Mouse (Mus musculus) MEL (cell line): ENCODE results near the gene Parva. TPM values are rescaled to one million over a fixed set of nuclear protein-coding genes. Genes with fewer than 3 reads are reported as not detected.

ENCODE experiments used
- DNase-seq: peaks from one replicate; pipeline ENCODE4 v3.0.0; 2011; ENCODE audit warnings: low read depth, low spot score
- H3K27ac ChIP-seq: 2 replicates; pipeline ENCODE4 v1.5.1; 2012; ENCODE audit warnings: low read depth, mild to moderate bottlenecking, control low read depth, low read length, moderate library complexity; ENCODE audit not compliant: control insufficient read depth
- H3K27me3 ChIP-seq, 2 experiments: fragments of 150-350 bp in 1 of 2; sonication (generic) in 1 of 2; 2 replicates each; pipeline ENCODE4 v1.6.1; 2012; ENCODE audit warnings: low read length in 2 of 2, mild to moderate bottlenecking in 2 of 2, improper control_type of control experiment in 1 of 2, moderate library complexity in 1 of 2; ENCODE audit not compliant: insufficient read depth in 2 of 2, control insufficient read depth in 1 of 2
- H3K36me3 ChIP-seq, 2 experiments: 2 replicates each; pipeline ENCODE4 v1.6.1; 2012 to 2014; ENCODE audit warnings: low read length in 2 of 2, improper control_type of control experiment in 1 of 2, inconsistent platforms in 1 of 2, mild to moderate bottlenecking in 1 of 2; ENCODE audit not compliant: insufficient read depth in 2 of 2, control insufficient read depth in 1 of 2
- H3K4me1 ChIP-seq, 2 experiments: fragments of 150-350 bp in 1 of 2; sonication (generic) in 1 of 2; 2 replicates each; pipeline ENCODE4 v1.6.1; 2012; ENCODE audit warnings: low read length in 2 of 2, improper control_type of control experiment in 1 of 2, mild to moderate bottlenecking in 1 of 2; ENCODE audit not compliant: insufficient read depth in 2 of 2, control insufficient read depth in 1 of 2
- H3K4me3 ChIP-seq, 2 experiments: fragments of 150-350 bp in 1 of 2; sonication (generic) in 1 of 2; 2 replicates each; pipeline ENCODE4 v1.5.1; 2012; ENCODE audit warnings: low read depth in 2 of 2, low read length in 2 of 2, mild to moderate bottlenecking in 2 of 2, moderate library complexity in 2 of 2, control low read depth in 1 of 2, improper control_type of control experiment in 1 of 2; ENCODE audit not compliant: control insufficient read depth in 1 of 2, insufficient read depth in 1 of 2
- H3K79me2 ChIP-seq: 2 replicates; pipeline ENCODE4 v1.6.1; 2012; ENCODE audit warnings: mild to moderate bottlenecking, low read length, moderate library complexity; ENCODE audit not compliant: control insufficient read depth, poor library complexity, insufficient read depth
- H3K9ac ChIP-seq: 2 replicates; pipeline ENCODE4 v1.6.1; 2012; ENCODE audit warnings: low read depth, mild to moderate bottlenecking, control low read depth, low read length, moderate library complexity; ENCODE audit not compliant: control insufficient read depth, poor library complexity, severe bottlenecking
- H3K9me3 ChIP-seq: fragments of 150-350 bp; sonication (generic); replicated peaks from 2 replicates; pipeline ENCODE4 v1.6.1; 2012; ENCODE audit warnings: mild to moderate bottlenecking, low read length, improper control_type of control experiment, moderate library complexity; ENCODE audit not compliant: insufficient read depth
- CHD2 ChIP-seq: IDR thresholded peaks from 2 replicates; pipeline ENCODE4 v1.6.1; 2011; ENCODE audit warnings: low read length, improper control_type of control experiment
- CTCF ChIP-seq, 3 experiments: IDR thresholded peaks in 2 of 3; conservative IDR thresholded peaks in 1 of 3; 2 replicates each; pipeline ENCODE4 v1.5.1; 2011 to 2012; ENCODE audit warnings: low read length in 3 of 3, low read depth in 2 of 3, mild to moderate bottlenecking in 2 of 3, improper control_type of control experiment in 1 of 3, inconsistent platforms in 1 of 3, mixed read lengths in 1 of 3, moderate library complexity in 1 of 3; ENCODE audit not compliant: control insufficient read depth in 1 of 3, insufficient read depth in 1 of 3, poor library complexity in 1 of 3, severe bottlenecking in 1 of 3
- E2F4 ChIP-seq: IDR thresholded peaks from 2 replicates; pipeline ENCODE4 v1.6.1; 2011; ENCODE audit warnings: low read depth, low read length, improper control_type of control experiment, borderline replicate concordance
- ELF1 ChIP-seq: IDR thresholded peaks from 2 replicates; pipeline ENCODE4 v1.6.1; 2014; ENCODE audit warnings: low read depth, mild to moderate bottlenecking, inconsistent platforms, low read length, improper control_type of control experiment, moderate library complexity
- GABPA ChIP-seq: IDR thresholded peaks from 2 replicates; pipeline ENCODE4 v1.6.1; 2012; ENCODE audit warnings: low read depth, mild to moderate bottlenecking, inconsistent platforms, low read length, improper control_type of control experiment, moderate library complexity
- HCFC1 ChIP-seq: IDR thresholded peaks from 2 replicates; pipeline ENCODE4 v1.6.1; 2012; ENCODE audit warnings: low read depth, mild to moderate bottlenecking, inconsistent platforms, low read length, improper control_type of control experiment, moderate library complexity
- KAT2A ChIP-seq: conservative IDR thresholded peaks from 2 replicates; pipeline ENCODE4 v1.6.1; 2012; ENCODE audit warnings: low read depth, low read length, improper control_type of control experiment, inconsistent platforms
- MAFK ChIP-seq: IDR thresholded peaks from 2 replicates; pipeline ENCODE4 v1.6.1; 2011; ENCODE audit warnings: low read depth, mild to moderate bottlenecking, low read length, improper control_type of control experiment, borderline replicate concordance
- MXI1 ChIP-seq: IDR thresholded peaks from 2 replicates; pipeline ENCODE4 v1.6.1; 2011; ENCODE audit warnings: mild to moderate bottlenecking, low read depth, low read length, improper control_type of control experiment
- MYC ChIP-seq: IDR thresholded peaks from 2 replicates; pipeline ENCODE4 v1.6.1; 2011; ENCODE audit warnings: low read depth, mild to moderate bottlenecking, low read length, improper control_type of control experiment, moderate library complexity
- NELFE ChIP-seq: IDR thresholded peaks from 2 replicates; pipeline ENCODE4 v1.6.1; 2011; ENCODE audit warnings: low read depth, low read length, improper control_type of control experiment
- NRF1 ChIP-seq: IDR thresholded peaks from 2 replicates; pipeline ENCODE4 v1.6.1; 2014; ENCODE audit warnings: low read depth, mild to moderate bottlenecking, inconsistent platforms, low read length, improper control_type of control experiment, moderate library complexity; ENCODE audit not compliant: poor library complexity, insufficient read depth, severe bottlenecking
- POLR2AphosphoS2 ChIP-seq: IDR thresholded peaks from 2 replicates; pipeline ENCODE4 v1.6.1; 2011; ENCODE audit warnings: low read length, improper control_type of control experiment
- SIN3A ChIP-seq: IDR thresholded peaks from 2 replicates; pipeline ENCODE4 v1.6.1; 2012; ENCODE audit warnings: low read length, improper control_type of control experiment, inconsistent platforms
- TAL1 ChIP-seq: IDR thresholded peaks from 2 replicates; pipeline ENCODE4 v1.6.1; 2012; ENCODE audit warnings: mild to moderate bottlenecking, inconsistent platforms, low read length, moderate library complexity, mixed read lengths
- UBTF ChIP-seq: IDR thresholded peaks from 2 replicates; pipeline ENCODE4 v1.6.1; 2012; ENCODE audit warnings: low read depth, mild to moderate bottlenecking, inconsistent platforms, low read length, improper control_type of control experiment, moderate library complexity, borderline replicate concordance; ENCODE audit not compliant: insufficient read depth
- USF1 ChIP-seq: IDR thresholded peaks from 2 replicates; pipeline ENCODE4 v1.6.1; 2014; ENCODE audit warnings: low read depth, mild to moderate bottlenecking, inconsistent platforms, low read length, improper control_type of control experiment, moderate library complexity
- USF2 ChIP-seq, 2 experiments: IDR thresholded peaks; 2 replicates each; pipeline ENCODE4 v1.6.1; 2011 to 2012; ENCODE audit warnings: improper control_type of control experiment in 2 of 2, low read length in 2 of 2, borderline replicate concordance in 1 of 2, inconsistent platforms in 1 of 2, low read depth in 1 of 2, mild to moderate bottlenecking in 1 of 2; ENCODE audit not compliant: insufficient read depth in 1 of 2
- ZC3H11A ChIP-seq: IDR thresholded peaks from 2 replicates; pipeline ENCODE4 v1.6.1; 2012; ENCODE audit warnings: low read depth, mild to moderate bottlenecking, inconsistent platforms, low read length, improper control_type of control experiment
- ZKSCAN1 ChIP-seq: IDR thresholded peaks from 2 replicates; pipeline ENCODE4 v1.6.1; 2012; ENCODE audit warnings: low read depth, mild to moderate bottlenecking, inconsistent platforms, low read length, improper control_type of control experiment, moderate library complexity
- ZMIZ1 ChIP-seq: IDR thresholded peaks from 2 replicates; pipeline ENCODE4 v1.6.1; 2012; ENCODE audit warnings: low read depth, mild to moderate bottlenecking, inconsistent platforms, low read length, improper control_type of control experiment, moderate library complexity
- polyA plus RNA-seq, 2 experiments: library from polyadenylated mRNA; stranded (reverse) in 1 of 2; unstranded in 1 of 2; fragments of >175 nt in 1 of 2; fragments of >200 nt in 1 of 2; gene quantifications; 2 replicates each; pipeline versions ENCODE4 v1.2.1 to v1.2.4; 2012; ENCODE audit warnings: low replicate concordance in 2 of 2, low read depth in 1 of 2; ENCODE audit not compliant: insufficient read length in 2 of 2, insufficient read depth in 1 of 2, missing spikeins in 1 of 2
- total RNA-seq: library from RNA; depleted of rRNA; stranded (reverse); fragments of 300-350 nt; gene quantifications from 2 replicates; pipeline ENCODE4 v1.2.3, GENCODE M21; 2012

Parva gene
- total and polyA plus RNA-seq, 3 experiments, result not detected

- TF ChIP-seq CHD2 (no peak), ELF1 (no peak), MAFK (no peak), ZKSCAN1 (no peak), NELFE (no peak), SIN3A (no peak)
- no peak for DNase-seq
- Histone ChIP-seq H3K4me3 (no peak overlapping the region), H3K4me1 (no peaks in the 10 kb centered on the region), H3K9me3 (no peaks in the 10 kb centered on the region), H3K27me3 (no peaks in the 10 kb centered on the region), H3K79me2 (no peaks in the 10 kb centered on the region), H3K27ac (no peak overlapping the region), H3K36me3 (no peaks in the 10 kb centered on the region), H3K9ac (no peak overlapping the region)
Measured at GRCm38 (mm10) chr7:112452471-112452870, 25.2 kb downstream of the Parva start.

- no peak for DNase-seq
- TF ChIP-seq CTCF (IDR thresholded peaks at IDR 0.05 in 2 of 3, conservative IDR thresholded peaks at IDR 0.05 in 1 of 3; ENCODE audit: control insufficient read depth in 1 of 3, insufficient read depth in 1 of 3, low read depth in 2 of 3, low read length in 3 of 3, poor library complexity in 1 of 3, severe bottlenecking in 1 of 3) (no peak), MYC (no peak), GABPA (no peak), POLR2AphosphoS2 (no peak), ZMIZ1 (no peak), KAT2A (no peak), USF2 (IDR thresholded peaks at IDR 0.05; ENCODE audit: borderline replicate concordance in 1 of 2, insufficient read depth in 1 of 2, low read depth in 1 of 2, low read length in 2 of 2) (no peak), CHD2 (no peak), ZKSCAN1 (no peak), HCFC1 (no peak), ZC3H11A (no peak), TAL1 (no peak)
- no peaks in the 10 kb centered on the region for H3K4me1 ChIP-seq
- H3K36me3 ChIP-seq, result no peaks in the 10 kb centered on the region
- no peaks in the 10 kb centered on the region for H3K27me3 ChIP-seq
- H3K9ac ChIP-seq, result no peak overlapping the region
- H3K9me3 ChIP-seq, result no peaks in the 10 kb centered on the region
- H3K4me3 ChIP-seq, result no peak overlapping the region
- no peak overlapping the region for H3K27ac ChIP-seq
- H3K79me2 ChIP-seq, result no peaks in the 10 kb centered on the region
Measured at GRCm38 (mm10) chr7:112453805-112454214, 26.5 kb downstream of the Parva start.

GRCm38 (mm10) chr7:112454380-112454779 is 27.1 kb downstream of the Parva start:
- Histone ChIP-seq H3K79me2 (no peaks in the 10 kb centered on the region), H3K4me3 (no peak overlapping the region), H3K9ac (no peak overlapping the region), H3K9me3 (no peaks in the 10 kb centered on the region), H3K27me3 (no peaks in the 10 kb centered on the region), H3K4me1 (no peaks in the 10 kb centered on the region), H3K27ac (no peak overlapping the region), H3K36me3 (no peaks in the 10 kb centered on the region)
- TF ChIP-seq HCFC1 (no peak), USF1 (no peak), SIN3A (no peak), UBTF (no peak), GABPA (no peak), MXI1 (no peak), ZMIZ1 (no peak), NRF1 (no peak), E2F4 (no peak)
- no peak for DNase-seq
